Mouse (Mus musculus) kidney, postnatal 14 days (tissue): ENCODE measurements at regions not wholly inside any gene's neighbourhood (a gene's known extent, or its start where the extent isn't known, plus 50 kb on each side); places are given as distances from the start of the nearest gene placed in this dataset.

Experiments used
- DNase-seq: peaks from one replicate; pipeline ENCODE4 v3.0.0; 2022; ENCODE audit warnings: mixed read lengths

- no peak for DNase-seq
Observed at GRCm38 (mm10) chr9:61047289-61047688, 252.9 kb downstream of the Uaca start.

GRCm38 (mm10) chr9:61048576-61048975 is 254.2 kb downstream of the Uaca start:
- DNase-seq, result no peak

- no peak for DNase-seq
Observed at GRCm38 (mm10) chr9:61052621-61053020, 258.3 kb downstream of the Uaca start.

- peak; percentile 77 for DNase-seq
Observed at GRCm38 (mm10) chr9:61054427-61054826, 260.1 kb downstream of the Uaca start.

- DNase-seq, result no peak
Observed at GRCm38 (mm10) chr9:61055392-61055791, 261.1 kb downstream of the Uaca start.

GRCm38 (mm10) chr9:61055928-61056730 is 261.8 kb downstream of the Uaca start:
- no peak for DNase-seq

GRCm38 (mm10) chr9:61056731-61057270 is 262.5 kb downstream of the Uaca start:
- DNase-seq, result no peak

- DNase-seq, result no peak
Observed at GRCm38 (mm10) chr9:61059225-61059624, 264.9 kb downstream of the Uaca start.

- no peak for DNase-seq
Observed at GRCm38 (mm10) chr9:61060958-61061357, 266.6 kb downstream of the Uaca start.

- DNase-seq, result peak; percentile 21
Observed at GRCm38 (mm10) chr9:61064714-61065305, 270.5 kb downstream of the Uaca start.

- DNase-seq, result no peak
Observed at GRCm38 (mm10) chr9:61069553-61070314, 275.4 kb downstream of the Uaca start.

- no peak for DNase-seq
Observed at GRCm38 (mm10) chr9:61070315-61070707, 276.0 kb downstream of the Uaca start.

GRCm38 (mm10) chr9:61070861-61071260 is 276.5 kb downstream of the Uaca start:
- DNase-seq, result no peak

- no peak for DNase-seq
Observed at GRCm38 (mm10) chr9:61073482-61073881, 279.1 kb downstream of the Uaca start.

- DNase-seq, result no peak
Observed at GRCm38 (mm10) chr9:61075071-61075470, 280.7 kb downstream of the Uaca start.

- no peak for DNase-seq
Observed at GRCm38 (mm10) chr9:61077181-61077580, 282.8 kb downstream of the Uaca start.

- no peak for DNase-seq
Observed at GRCm38 (mm10) chr9:61077807-61078206, 283.5 kb downstream of the Uaca start.

GRCm38 (mm10) chr9:61081474-61082021 is 287.2 kb downstream of the Uaca start:
- DNase-seq, result no peak

GRCm38 (mm10) chr9:61084655-61085230 is 287.4 kb upstream of the Tle3 start:
- DNase-seq, result no peak

- DNase-seq, result no peak
Observed at GRCm38 (mm10) chr9:61087035-61087434, 285.1 kb upstream of the Tle3 start.

- DNase-seq, result no peak
Observed at GRCm38 (mm10) chr9:61089066-61089686, 283.0 kb upstream of the Tle3 start.

GRCm38 (mm10) chr9:61091036-61091435 is 281.1 kb upstream of the Tle3 start:
- no peak for DNase-seq
